Mouse (Mus musculus) CH12.LX (cell line): ENCODE measurements around the gene Plaur.

Experiments
- CTCF ChIP-seq, 2 experiments: IDR thresholded peaks in 1 of 2; conservative IDR thresholded peaks in 1 of 2; 2 replicates each; pipeline ENCODE4 v1.5.1; 2011 to 2012; ENCODE audit warnings: low read depth in 2 of 2, low read length in 2 of 2, improper control_type of control experiment in 1 of 2, inconsistent platforms in 1 of 2, mild to moderate bottlenecking in 1 of 2, moderate library complexity in 1 of 2
- E2F4 ChIP-seq: IDR thresholded peaks from 2 replicates; pipeline ENCODE4 v1.6.1; 2011; ENCODE audit warnings: low read depth, low read length, improper control_type of control experiment; ENCODE audit not compliant: insufficient replicate concordance
- EP300 ChIP-seq: IDR thresholded peaks from 2 replicates; pipeline ENCODE4 v1.6.1; 2011; ENCODE audit warnings: low read length, improper control_type of control experiment
- KAT2A ChIP-seq: IDR thresholded peaks from 2 replicates; pipeline ENCODE4 v1.6.1; 2012; ENCODE audit warnings: low read length, improper control_type of control experiment, inconsistent platforms; ENCODE audit not compliant: insufficient replicate concordance
- MAX ChIP-seq: IDR thresholded peaks from 2 replicates; pipeline ENCODE4 v1.6.1; 2011; ENCODE audit warnings: low read length, improper control_type of control experiment
- NRF1 ChIP-seq: IDR thresholded peaks from 2 replicates; pipeline ENCODE4 v1.6.1; 2014; ENCODE audit warnings: low read depth, mild to moderate bottlenecking, inconsistent platforms, low read length, improper control_type of control experiment, moderate library complexity
- POLR2A ChIP-seq: IDR thresholded peaks from 2 replicates; pipeline ENCODE4 v1.6.1; 2011; ENCODE audit warnings: low read depth, mild to moderate bottlenecking, improper control_type of control experiment, low read length
- SIN3A ChIP-seq: IDR thresholded peaks from 2 replicates; pipeline ENCODE4 v1.6.1; 2012; ENCODE audit warnings: low read length, improper control_type of control experiment, inconsistent platforms
- UBTF ChIP-seq: IDR thresholded peaks from 2 replicates; pipeline ENCODE4 v1.6.1; 2012; ENCODE audit warnings: low read depth, mild to moderate bottlenecking, inconsistent platforms, low read length, improper control_type of control experiment, moderate library complexity

DNA sequence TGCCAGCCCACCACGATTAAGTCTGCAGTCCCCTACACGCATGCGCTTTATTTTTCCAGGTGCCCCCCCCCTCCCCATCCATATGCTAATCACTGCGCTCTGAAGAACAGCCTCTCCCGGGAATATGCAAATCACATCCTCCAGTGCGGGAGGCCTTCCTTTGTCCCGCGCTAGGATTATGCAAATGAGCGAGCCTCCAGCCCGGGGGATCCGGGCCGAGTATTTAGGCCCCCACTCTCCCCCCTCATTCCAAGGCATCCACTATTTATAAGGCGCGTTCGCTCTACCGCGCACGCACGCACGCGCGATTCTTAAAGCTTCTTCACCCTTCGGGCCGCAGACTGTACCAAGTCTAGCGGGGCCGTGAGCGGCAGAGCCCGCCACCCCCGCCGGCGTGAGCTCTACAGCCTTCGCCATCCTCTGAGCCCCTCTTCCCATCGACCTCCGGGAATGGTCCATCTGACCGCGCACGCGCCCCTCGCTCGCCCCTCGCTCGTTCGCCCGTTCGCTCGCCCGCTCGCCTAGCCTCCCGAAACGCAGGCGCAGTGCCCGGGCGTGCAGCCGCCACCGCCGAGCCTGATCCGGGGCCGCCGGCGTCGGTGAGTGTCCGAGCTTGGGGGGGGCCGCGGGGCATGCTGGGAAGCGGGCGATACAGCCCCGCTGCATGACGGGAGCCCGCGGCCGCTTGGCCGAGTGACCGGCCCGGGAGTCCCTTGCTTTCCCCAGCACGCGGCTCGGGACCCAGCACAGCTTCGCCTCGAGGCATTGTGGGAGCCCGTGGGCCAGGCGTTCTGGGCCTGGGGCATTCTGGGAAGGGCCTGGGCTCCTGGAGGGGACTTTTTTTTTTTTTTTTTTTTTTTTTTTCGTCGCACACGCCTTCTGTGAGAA lies 44.8 kb downstream of the Plaur start, which contains the start of gene Zfp428:
- no peak for TF ChIP-seq CTCF (conservative IDR thresholded peaks at IDR 0.05 in 1 of 2, IDR thresholded peaks at IDR 0.05 in 1 of 2; ENCODE audit: low read depth in 2 of 2, low read length in 2 of 2)
- TF ChIP-seq POLR2A = peak; percentile 94
- TF ChIP-seq MAX = peak; percentile 92
- peak; percentile 75 for TF ChIP-seq SIN3A
- TF ChIP-seq EP300 = peak; percentile 38; the same call in 1 of the 2 replicates
- no peak for TF ChIP-seq UBTF
- 0 out of 2 replicates have a peak, but pooled peaks have one; percentile 31 for TF ChIP-seq E2F4
- peak; percentile 82 for TF ChIP-seq NRF1
- peak; percentile 59; the same call in 1 of the 2 replicates for TF ChIP-seq KAT2A
